Mouse (Mus musculus) liver, postnatal 0 days (tissue): Measurements from ENCODE around the gene Gm17324.

ENCODE experiments used
- CTCF ChIP-seq: sonication (generic); IDR thresholded peaks from 2 replicates; pipeline ENCODE4 v1.5.1; 2016; ENCODE audit warnings: antibody characterized with exemption, low read depth
- EP300 ChIP-seq: IDR thresholded peaks from 2 replicates; pipeline ENCODE4 v1.6.1; 2016; ENCODE audit warnings: antibody characterized with exemption, low read depth, mild to moderate bottlenecking

GRCm38 (mm10) chr9:78475383-78475780, 26.8 kb upstream of the Gm17324 start:
- TF ChIP-seq CTCF = no peak
- no peak for TF ChIP-seq EP300
